Mouse (Mus musculus): ENCODE data around the gene Ubqln1.

DNA sequence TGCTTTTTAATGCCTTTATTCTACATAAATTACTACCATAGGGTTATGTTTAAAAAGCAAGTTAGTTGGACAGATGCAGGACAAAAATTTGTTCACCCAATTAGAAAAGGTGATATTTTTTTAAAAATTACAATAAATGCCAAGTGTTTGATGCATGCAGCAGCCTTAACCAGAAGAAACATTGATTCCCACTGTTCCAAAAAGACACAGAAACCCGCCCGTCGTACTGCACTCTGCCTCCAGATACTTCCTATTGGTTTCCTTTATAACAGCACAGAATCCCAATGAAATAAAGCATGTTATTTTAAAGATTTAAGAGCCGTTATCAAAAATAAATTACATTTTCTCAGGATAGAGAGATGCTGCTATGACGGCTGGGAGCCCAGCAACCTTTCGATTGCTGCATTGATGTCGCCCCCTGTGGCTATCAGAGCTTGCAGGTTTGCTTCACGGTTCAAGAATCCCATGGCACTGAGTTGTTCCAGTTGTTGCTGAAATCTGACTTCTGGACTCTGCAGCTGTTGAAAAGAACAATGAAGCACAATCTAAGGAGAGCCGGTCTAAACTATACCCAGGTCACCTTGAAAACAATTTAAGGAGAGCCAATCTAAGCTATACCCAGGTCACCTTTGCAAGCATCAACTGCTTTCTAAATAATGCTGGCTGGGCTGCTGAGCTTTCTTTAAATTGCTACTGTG is 37.8 kb downstream of the Ubqln1 start:
- TF ChIP-seq CTCF (IDR thresholded peaks at IDR 0.05; ENCODE audit: extremely low read depth, insufficient read depth, insufficient read length, insufficient replicate concordance) (no peak), POLR2A (IDR thresholded peaks at IDR 0.05; ENCODE audit: low read depth, low read length) (no peak)
